Mouse (Mus musculus): ENCODE measurements around the gene Ccdc39. TPM values are rescaled to one million over a fixed set of nuclear protein-coding genes. Genes with fewer than 3 reads are reported as not detected.

Ccdc39 gene
- total and polyA plus RNA-seq, 3 experiments: 0.96 to 6.1 TPM; not detected in 1

DNA sequence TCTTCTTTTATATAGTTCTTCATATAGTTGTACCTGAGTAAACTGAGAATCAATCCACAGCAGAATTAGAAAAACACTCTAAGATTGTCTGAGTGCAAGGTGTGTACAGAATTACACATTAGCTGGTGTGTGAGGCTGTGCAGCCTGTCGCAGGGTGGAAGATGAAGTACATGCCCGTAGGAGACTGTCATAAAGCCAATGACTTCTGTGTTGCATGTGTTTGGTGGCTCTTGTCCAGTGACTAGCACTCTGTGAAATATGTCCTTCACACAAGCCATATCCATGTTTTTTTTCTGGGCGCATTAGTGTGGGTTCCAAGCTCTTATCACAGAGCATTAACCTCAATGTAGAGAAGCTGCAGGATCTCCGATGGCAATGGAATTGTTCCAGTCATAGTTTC is 6.7 kb upstream of the Ccdc39 start:
- DNase-seq (ENCODE audit: low read depth, low spot score): no peak
- Histone ChIP-seq H3K4me3 (ENCODE audit: control insufficient read depth in 1 of 2, insufficient read depth in 1 of 2, low read depth in 2 of 2, low read length in 2 of 2) (no peak overlapping the region), H3K36me3 (ENCODE audit: control insufficient read depth in 1 of 2, insufficient read depth in 2 of 2, low read length in 2 of 2) (peaks cover 0 to 21% of the 10 kb centered on the region in 2 experiments; a peak in 2 of 4 replicates), H3K9me3 (replicated peaks; ENCODE audit: insufficient read depth, low read length) (no peaks in the 10 kb centered on the region), H3K4me1 (ENCODE audit: control insufficient read depth in 1 of 2, insufficient read depth in 2 of 2, low read length in 2 of 2) (peaks cover 10 to 27% of the 10 kb centered on the region in 2 experiments), H3K27ac (ENCODE audit: control insufficient read depth, low read depth, low read length) (no peak overlapping the region), H3K27me3 (ENCODE audit: control insufficient read depth in 1 of 2, insufficient read depth in 2 of 2, low read length in 2 of 2) (no peaks in the 10 kb centered on the region), H3K79me2 (ENCODE audit: control insufficient read depth, insufficient read depth, low read length, poor library complexity) (no peaks in the 10 kb centered on the region), H3K9ac (ENCODE audit: control insufficient read depth, low read depth, low read length, poor library complexity, severe bottlenecking) (no peak overlapping the region)
- TF ChIP-seq RAD21 (IDR thresholded peaks at IDR 0.05; ENCODE audit: low read depth, low read length) (no peak), ETS1 (IDR thresholded peaks at IDR 0.05; ENCODE audit: low read depth, low read length) (no peak), UBTF (IDR thresholded peaks at IDR 0.05; ENCODE audit: borderline replicate concordance, insufficient read depth, low read depth, low read length) (no peak), ZKSCAN1 (IDR thresholded peaks at IDR 0.05; ENCODE audit: low read depth, low read length) (no peak), CTCF (IDR thresholded peaks at IDR 0.05 in 2 of 3, conservative IDR thresholded peaks at IDR 0.05 in 1 of 3; ENCODE audit: control insufficient read depth in 1 of 3, insufficient read depth in 1 of 3, low read depth in 2 of 3, low read length in 3 of 3, poor library complexity in 1 of 3, severe bottlenecking in 1 of 3) (no peak), JUND (IDR thresholded peaks at IDR 0.05; ENCODE audit: low read depth, low read length) (no peak), TCF12 (IDR thresholded peaks at IDR 0.05; ENCODE audit: low read depth, low read length) (no peak), MEF2A (IDR thresholded peaks at IDR 0.05; ENCODE audit: extremely low read depth, insufficient replicate concordance, low read depth, low read length, poor library complexity, severe bottlenecking) (no peak), EP300 (IDR thresholded peaks at IDR 0.05; ENCODE audit: low read depth in 1 of 2, low read length in 2 of 2) (no peak), GATA1 (IDR thresholded peaks at IDR 0.05; ENCODE audit: low read depth, low read length) (no peak), BHLHE40 (IDR thresholded peaks at IDR 0.05; ENCODE audit: borderline replicate concordance, low read depth, low read length) (no peak), SIN3A (IDR thresholded peaks at IDR 0.05; ENCODE audit: low read length) (no peak), E2F4 (IDR thresholded peaks at IDR 0.05; ENCODE audit: borderline replicate concordance, low read depth, low read length) (no peak), MYC (IDR thresholded peaks at IDR 0.05; ENCODE audit: low read depth, low read length) (no peak), KAT2A (conservative IDR thresholded peaks at IDR 0.05; ENCODE audit: low read depth, low read length) (no peak), POLR2AphosphoS2 (IDR thresholded peaks at IDR 0.05; ENCODE audit: low read length) (no peak), MAZ (IDR thresholded peaks at IDR 0.05; ENCODE audit: low read depth, low read length) (no peak)

DNA sequence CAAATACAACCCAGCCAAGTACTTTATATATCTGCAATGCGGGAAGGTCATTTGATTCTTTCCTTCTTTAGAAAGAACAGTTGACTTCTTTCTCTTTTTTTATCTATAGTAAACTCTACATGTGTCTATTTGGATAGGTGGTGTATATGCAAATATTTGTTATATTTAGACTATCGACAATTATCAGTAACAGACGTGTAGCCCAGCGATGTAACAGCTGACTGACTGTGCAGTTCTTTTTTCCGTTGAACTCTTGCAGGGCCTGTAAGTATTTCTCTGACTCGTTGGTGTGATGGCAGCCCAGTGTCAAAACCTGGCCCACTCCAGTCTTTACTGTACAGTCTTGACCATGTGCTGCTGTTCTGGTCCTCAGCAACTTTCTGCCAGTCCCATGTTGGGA is 2.5 kb upstream of the Ccdc39 start:
- Histone ChIP-seq H3K9ac (ENCODE audit: control insufficient read depth, low read depth, low read length, poor library complexity, severe bottlenecking) (peak overlapping the region; percentile 51), H3K27ac (ENCODE audit: control insufficient read depth, low read depth, low read length) (peak overlapping the region; percentile 79), H3K27me3 (ENCODE audit: control insufficient read depth in 1 of 2, insufficient read depth in 2 of 2, low read length in 2 of 2) (no peaks in the 10 kb centered on the region), H3K36me3 (ENCODE audit: control insufficient read depth in 1 of 2, insufficient read depth in 2 of 2, low read length in 2 of 2) (peaks cover 0 to 17% of the 10 kb centered on the region in 2 experiments; a peak in 2 of 4 replicates), H3K79me2 (ENCODE audit: control insufficient read depth, insufficient read depth, low read length, poor library complexity) (no peaks in the 10 kb centered on the region), H3K9me3 (replicated peaks; ENCODE audit: insufficient read depth, low read length) (no peaks in the 10 kb centered on the region), H3K4me1 (ENCODE audit: control insufficient read depth in 1 of 2, insufficient read depth in 2 of 2, low read length in 2 of 2) (peaks cover 10 to 19% of the 10 kb centered on the region in 2 experiments), H3K4me3 (ENCODE audit: control insufficient read depth in 1 of 2, insufficient read depth in 1 of 2, low read depth in 2 of 2, low read length in 2 of 2) (peak overlapping the region; percentile 10 to 22)
- DNase-seq (ENCODE audit: low read depth, low spot score): peak; percentile 71
- TF ChIP-seq GATA1 (IDR thresholded peaks at IDR 0.05; ENCODE audit: low read depth, low read length) (peak; percentile 86), POLR2AphosphoS2 (IDR thresholded peaks at IDR 0.05; ENCODE audit: low read length) (no peak), ZKSCAN1 (IDR thresholded peaks at IDR 0.05; ENCODE audit: low read depth, low read length) (no peak), POLR2A (IDR thresholded peaks at IDR 0.05; ENCODE audit: control insufficient read depth in 1 of 2, insufficient read depth in 1 of 2, low read depth in 1 of 2, low read length in 2 of 2, poor library complexity in 1 of 2) (no peak), CHD2 (IDR thresholded peaks at IDR 0.05; ENCODE audit: low read length) (no peak), RCOR1 (IDR thresholded peaks at IDR 0.05; ENCODE audit: low read depth, low read length) (no peak), KAT2A (conservative IDR thresholded peaks at IDR 0.05; ENCODE audit: low read depth, low read length) (no peak), RAD21 (IDR thresholded peaks at IDR 0.05; ENCODE audit: low read depth, low read length) (no peak), BHLHE40 (IDR thresholded peaks at IDR 0.05; ENCODE audit: borderline replicate concordance, low read depth, low read length) (no peak), HCFC1 (IDR thresholded peaks at IDR 0.05; ENCODE audit: low read depth, low read length) (no peak), NELFE (IDR thresholded peaks at IDR 0.05; ENCODE audit: low read depth, low read length) (no peak), TCF12 (IDR thresholded peaks at IDR 0.05; ENCODE audit: low read depth, low read length) (peak; percentile 86), TAL1 (IDR thresholded peaks at IDR 0.05; ENCODE audit: low read length) (no peak), POLR2AphosphoS5 (IDR thresholded peaks at IDR 0.05; ENCODE audit: borderline replicate concordance, low read depth, low read length) (no peak), MAX (IDR thresholded peaks at IDR 0.05; ENCODE audit: low read length) (no peak), MAFK (IDR thresholded peaks at IDR 0.05; ENCODE audit: borderline replicate concordance, low read depth, low read length) (no peak), TBP (IDR thresholded peaks at IDR 0.05; ENCODE audit: low read depth, low read length) (no peak), MYC (IDR thresholded peaks at IDR 0.05; ENCODE audit: low read depth, low read length) (no peak), ZNF384 (IDR thresholded peaks at IDR 0.05; ENCODE audit: low read depth, low read length) (peak; percentile 51), MXI1 (IDR thresholded peaks at IDR 0.05; ENCODE audit: low read depth, low read length) (no peak), NRF1 (IDR thresholded peaks at IDR 0.05; ENCODE audit: insufficient read depth, low read depth, low read length, poor library complexity, severe bottlenecking) (no peak), SIN3A (IDR thresholded peaks at IDR 0.05; ENCODE audit: low read length) (peak; percentile 70), ETS1 (IDR thresholded peaks at IDR 0.05; ENCODE audit: low read depth, low read length) (peak; percentile 99), ZMIZ1 (IDR thresholded peaks at IDR 0.05; ENCODE audit: low read depth, low read length) (no peak)

All from MEL (cell line).